In the genomic region with DNA sequence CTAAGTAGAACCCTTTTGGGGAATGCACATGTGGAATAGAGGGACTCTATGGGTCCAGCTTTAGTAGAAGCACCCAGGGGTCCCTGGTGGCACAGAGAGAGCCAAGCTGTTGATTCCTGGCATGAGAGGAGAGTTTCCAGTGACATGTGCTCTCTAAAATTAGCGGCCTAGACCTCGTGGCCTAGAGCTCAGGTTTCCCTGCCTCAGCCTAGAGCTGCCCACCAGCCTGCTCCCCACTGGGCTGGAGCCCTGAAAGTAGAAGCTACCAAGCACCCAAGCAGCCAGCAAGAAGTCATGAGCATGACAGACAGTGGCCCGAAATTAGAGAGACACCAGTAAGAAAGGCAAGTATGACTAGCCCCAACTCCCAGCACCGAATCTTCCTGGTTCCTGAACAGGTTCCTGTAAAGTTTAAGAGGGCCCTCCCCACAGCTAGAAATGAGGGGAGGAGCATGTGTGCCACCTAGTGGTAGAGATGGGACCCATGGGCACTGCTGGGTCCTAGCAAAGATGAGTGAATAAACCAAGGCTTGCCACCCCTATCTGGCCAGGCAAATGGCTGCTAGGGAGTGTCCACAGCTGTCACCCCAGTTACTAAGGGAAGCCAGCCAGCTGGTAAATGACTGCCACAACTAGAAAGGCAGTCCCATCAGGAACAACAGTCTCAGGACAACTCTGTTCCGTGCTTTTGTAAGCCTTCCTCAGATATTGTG, we compare ENCODE assay signal across 1 mouse cellular context.
TF ChIP-seq lines count a peak whose summit lies in the region.

No protein-coding gene starts in this region.

TF ChIP-seq in MEL, 35 proteins besides CTCF, POLR2A, EP300 and RAD21:
- TF ChIP-seq ZC3H11A (IDR thresholded peaks at IDR 0.05; ENCODE audit: low read depth, low read length) (no peak), SMC3 (IDR thresholded peaks at IDR 0.05; ENCODE audit: low read depth, low read length) (peak; percentile 38)
